Mouse (Mus musculus): Measurements from ENCODE around the gene Tmem203.
A peak's percentile ranks its signal among the peaks of the same experiment; 100 is the strongest.

Gene Tmem203

DNA sequence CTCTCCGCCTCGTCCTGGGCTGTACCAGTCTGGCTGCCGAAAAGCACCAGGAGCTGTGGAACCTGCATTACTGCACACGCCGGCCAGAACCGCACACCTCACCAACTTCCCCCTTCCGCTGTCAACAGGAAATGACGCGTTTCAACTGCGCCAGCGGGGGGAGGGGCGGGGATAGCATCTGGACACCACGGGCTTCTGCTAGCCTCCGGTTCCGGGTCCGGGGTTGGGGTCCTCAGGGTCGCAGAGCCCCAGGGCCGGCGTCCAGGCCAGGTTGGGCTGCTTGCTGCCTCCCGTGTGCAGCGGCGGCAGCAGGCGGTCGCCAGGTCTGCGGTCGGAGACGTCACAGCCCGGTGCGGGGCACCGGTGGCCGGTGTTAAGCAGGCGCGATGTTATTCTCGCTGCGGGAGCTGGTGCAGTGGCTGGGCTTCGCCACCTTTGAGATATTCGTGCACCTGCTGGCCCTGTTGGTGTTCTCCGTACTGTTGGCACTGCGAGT lies at the start of gene Tmem203:
TSS of gene Tmem203 (plus strand) at position 156 of the 496 bp plus-strand sequence.
- peak; percentile 88 for DNase-seq

DNA sequence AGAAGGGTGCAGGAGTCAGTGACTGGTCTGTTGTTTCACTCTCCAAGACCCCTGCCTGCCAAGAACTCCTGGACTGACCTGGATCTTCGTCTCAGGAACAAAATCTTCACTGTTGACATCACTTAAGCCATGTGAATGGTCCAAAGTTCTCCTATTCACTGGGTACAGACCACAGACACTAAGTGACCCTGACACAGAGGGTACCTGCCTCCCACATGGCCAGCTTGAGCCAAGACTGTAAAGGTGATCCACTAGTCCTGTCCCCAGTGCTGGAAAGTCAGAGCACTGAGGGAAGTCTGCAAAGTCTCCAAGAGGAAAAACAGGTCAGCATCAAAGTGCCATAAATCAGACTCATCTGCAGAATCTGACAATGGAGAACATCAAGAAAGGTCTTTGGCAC lies 47.6 kb upstream of the Tmem203 start:
- no peak for DNase-seq

GRCm38 (mm10) chr2:25210686-25211085 lies 44.6 kb upstream of the Tmem203 start:
- DNase-seq = no peak

- peak; percentile 85 for DNase-seq
These were observed 44.0 kb upstream of the Tmem203 start, which contains the start of gene Nelfb for GRCm38 (mm10) chr2:25211121-25211670. Gene Nelfb (minus strand): TSS chr2:25211489.

DNA sequence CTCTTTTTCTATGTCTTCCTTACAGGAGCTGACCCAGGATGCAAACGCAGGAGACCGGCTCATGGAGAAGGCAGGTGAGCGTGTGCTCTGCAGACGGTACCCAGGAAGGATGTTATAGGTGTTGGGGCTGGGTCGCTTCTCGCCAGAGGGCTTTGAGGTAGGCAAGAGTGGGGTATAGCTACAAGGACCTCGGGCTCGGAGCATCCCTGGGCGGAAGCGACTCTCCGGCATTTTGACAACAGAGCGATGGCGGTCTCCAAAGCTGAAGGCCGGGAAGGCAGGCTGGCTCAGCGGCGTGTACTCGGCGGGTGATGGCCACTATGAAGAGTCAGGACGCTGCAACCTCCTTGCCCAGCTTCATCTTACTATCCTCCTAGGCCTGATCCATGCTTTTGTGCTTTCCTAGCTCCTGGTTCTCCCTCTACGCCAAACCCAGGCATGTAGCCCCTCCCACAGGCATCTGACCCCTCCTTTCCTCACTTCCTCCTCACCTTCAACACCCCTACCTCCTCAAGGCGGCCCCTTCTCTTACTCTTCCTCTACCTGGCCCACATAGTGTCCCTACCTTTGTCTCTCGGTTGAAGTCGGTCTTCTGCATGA lies 41.9 kb upstream of the Tmem203 start:
- DNase-seq = no peak

- no peak for DNase-seq
These were observed 40.8 kb upstream of the Tmem203 start, which contains the start of gene Stpg3 for GRCm38 (mm10) chr2:25214444-25214843. Gene Stpg3 (minus strand): TSS chr2:25214637.

- no peak for DNase-seq
These were observed 37.6 kb upstream of the Tmem203 start for GRCm38 (mm10) chr2:25217666-25218065.

- DNase-seq = no peak
These were observed 36.8 kb upstream of the Tmem203 start, which contains the start of gene Fam166a for GRCm38 (mm10) chr2:25218445-25218844. Gene Fam166a (plus strand): TSS chr2:25218745.

GRCm38 (mm10) chr2:25221331-25221772 lies 33.9 kb upstream of the Tmem203 start:
- no peak for DNase-seq

GRCm38 (mm10) chr2:25223681-25224491 lies 31.4 kb upstream of the Tmem203 start:
- peak; percentile 82 for DNase-seq

- no peak for DNase-seq
These were observed 30.8 kb upstream of the Tmem203 start, which contains the start of gene Tubb4b for GRCm38 (mm10) chr2:25224492-25224765. Gene Tubb4b (minus strand): TSS chr2:25224702.

- DNase-seq = peak; percentile 100
These were observed 30.2 kb upstream of the Tmem203 start for GRCm38 (mm10) chr2:25224766-25225752.

- no peak for DNase-seq
These were observed 29.3 kb upstream of the Tmem203 start for GRCm38 (mm10) chr2:25225811-25226379.

GRCm38 (mm10) chr2:25226864-25227263 lies 28.4 kb upstream of the Tmem203 start:
- DNase-seq = peak; percentile 56

DNA sequence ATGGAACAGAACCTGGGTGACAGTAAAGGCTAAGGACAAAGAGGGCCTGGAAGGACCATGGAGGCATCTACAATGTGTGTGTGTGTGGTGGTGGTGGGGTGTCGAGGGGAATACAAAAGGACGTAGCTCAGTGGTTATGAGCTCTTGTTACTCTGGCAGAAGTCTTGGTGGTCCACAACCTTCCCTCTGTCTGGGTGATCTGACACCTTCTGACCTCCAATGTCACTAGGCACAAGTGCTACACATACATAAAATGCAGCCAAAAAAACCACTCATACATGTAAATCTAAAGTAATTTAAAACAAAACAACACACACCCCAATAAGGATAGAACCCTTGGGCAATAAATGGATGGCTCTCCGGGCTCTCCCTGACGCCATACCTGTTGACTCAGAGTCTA lies 27.8 kb upstream of the Tmem203 start:
- DNase-seq = no peak

DNA sequence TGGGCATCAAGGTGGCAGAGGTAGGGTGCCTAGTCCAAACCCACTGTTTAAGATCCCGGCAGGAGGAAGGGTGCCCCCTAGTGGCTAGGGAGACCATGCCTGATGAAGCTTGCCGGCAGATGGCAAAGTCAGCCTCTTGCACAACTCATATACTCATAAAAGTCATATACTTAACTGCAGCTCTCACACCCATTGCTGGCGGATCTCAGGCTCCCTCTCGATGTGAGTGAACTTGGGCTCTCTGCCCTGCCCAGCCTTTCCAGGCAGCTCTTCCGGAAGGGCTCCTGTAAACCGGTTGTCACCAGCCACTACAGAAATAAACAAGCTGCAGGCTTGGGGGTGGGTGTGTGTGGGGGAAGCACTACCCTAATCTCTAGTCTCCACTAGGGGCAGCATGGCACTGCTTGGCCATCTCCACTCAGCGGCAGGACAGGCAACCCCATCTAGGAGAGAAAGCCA lies 26.8 kb upstream of the Tmem203 start:
- DNase-seq = peak; percentile 88

GRCm38 (mm10) chr2:25228995-25229530 lies 26.2 kb upstream of the Tmem203 start:
- DNase-seq = no peak

GRCm38 (mm10) chr2:25229582-25229981 lies 25.7 kb upstream of the Tmem203 start:
- no peak for DNase-seq

GRCm38 (mm10) chr2:25230581-25230980 lies 24.7 kb upstream of the Tmem203 start:
- DNase-seq = no peak

DNA sequence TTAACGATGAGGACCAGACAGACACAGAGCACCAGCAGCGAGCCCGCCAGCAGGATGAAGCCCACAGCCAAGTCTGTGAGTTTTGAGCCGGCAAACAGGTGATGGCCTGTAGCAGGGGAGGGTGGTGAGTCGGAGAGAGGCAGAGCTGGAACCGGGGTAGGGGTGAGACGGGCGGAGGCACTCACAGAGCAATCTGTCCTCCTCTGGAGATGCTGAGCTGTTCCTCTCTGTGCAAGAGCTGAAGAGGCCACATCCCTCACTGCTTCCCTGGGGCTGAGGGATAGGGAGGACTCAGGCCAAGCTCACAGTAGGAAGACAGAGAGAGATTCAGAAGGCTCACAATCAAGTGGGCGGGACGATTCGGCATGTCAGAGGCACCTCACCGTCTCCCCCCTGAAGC lies 24.2 kb upstream of the Tmem203 start:
- DNase-seq = no peak

- no peak for DNase-seq
These were observed 21.8 kb upstream of the Tmem203 start for GRCm38 (mm10) chr2:25233421-25233820.

GRCm38 (mm10) chr2:25234050-25234449 lies 21.2 kb upstream of the Tmem203 start, which contains the start of gene Slc34a3:
Gene Slc34a3 (minus strand): TSS chr2:25234364.
- no peak for DNase-seq
